Mouse (Mus musculus): Measurements from ENCODE around the gene Midn.

The Midn gene

GRCm38 (mm10) chr10:80127920-80128319 is 20.2 kb upstream of the Midn start:
- in situ Hi-C loops (cut with MboI, MseI), result no loop called here

- in situ Hi-C loops (cut with MboI, MseI), result no loop called here
Measured at GRCm38 (mm10) chr10:80129846-80130245, 18.2 kb upstream of the Midn start.

GRCm38 (mm10) chr10:80130403-80131031 is 17.6 kb upstream of the Midn start:
- in situ Hi-C loops (cut with MboI, MseI), result no loop called here

- in situ Hi-C loops (cut with MboI, MseI), result no loop called here
Measured at GRCm38 (mm10) chr10:80131316-80131951, 16.6 kb upstream of the Midn start.

GRCm38 (mm10) chr10:80131952-80132350 is 16.1 kb upstream of the Midn start:
- in situ Hi-C loops (cut with MboI, MseI), result no loop called here

GRCm38 (mm10) chr10:80133226-80133849 is 14.7 kb upstream of the Midn start:
- in situ Hi-C loops (cut with MboI, MseI), result no loop called here

- in situ Hi-C loops (cut with MboI, MseI), result no loop called here
Measured at GRCm38 (mm10) chr10:80134421-80134820, 13.7 kb upstream of the Midn start.

GRCm38 (mm10) chr10:80135161-80135560 is 12.9 kb upstream of the Midn start:
- in situ Hi-C loops (cut with MboI, MseI), result no loop called here

GRCm38 (mm10) chr10:80135641-80136040 is 12.4 kb upstream of the Midn start:
- in situ Hi-C loops (cut with MboI, MseI), result no loop called here

GRCm38 (mm10) chr10:80136179-80136951 is 11.7 kb upstream of the Midn start:
- in situ Hi-C loops (cut with MboI, MseI), result no loop called here

GRCm38 (mm10) chr10:80136952-80137625 is 11.0 kb upstream of the Midn start:
- in situ Hi-C loops (cut with MboI, MseI), result no loop called here

GRCm38 (mm10) chr10:80137626-80138552 is 10.2 kb upstream of the Midn start:
- in situ Hi-C loops (cut with MboI, MseI), result no loop called here

GRCm38 (mm10) chr10:80138553-80139438 is 9.3 kb upstream of the Midn start, which contains the start of gene Atp5d:
Gene Atp5d, plus strand, starts transcription at chr10:80138632.
- in situ Hi-C loops (cut with MboI, MseI), result no loop called here

- in situ Hi-C loops (cut with MboI, MseI), result no loop called here
Measured at GRCm38 (mm10) chr10:80139439-80139775, 8.7 kb upstream of the Midn start.

GRCm38 (mm10) chr10:80139975-80140665 is 8.0 kb upstream of the Midn start:
- in situ Hi-C loops (cut with MboI, MseI), result loop anchor here (5.0 kb wide), 1 partner anchor 153 kb away; the partner anchor contains the start of gene Cnn2

- in situ Hi-C loops (cut with MboI, MseI), result loop anchor here (5.0 kb wide), 1 partner anchor 153 kb away; the partner anchor contains the start of gene Cnn2
Measured at GRCm38 (mm10) chr10:80140666-80141035, 7.4 kb upstream of the Midn start, which contains the start of gene Cbarp. Gene Cbarp, minus strand, starts transcription at chr10:80140835.

- in situ Hi-C loops (cut with MboI, MseI), result loop anchor here (5.0 kb wide), 1 partner anchor 154 kb away; the partner anchor contains the start of gene Cnn2
Measured at GRCm38 (mm10) chr10:80141243-80141642, 6.8 kb upstream of the Midn start.

- in situ Hi-C loops (cut with MboI, MseI), result loop anchor here (5.0 kb wide), 1 partner anchor 155 kb away; the partner anchor contains the start of gene Cnn2
Measured at GRCm38 (mm10) chr10:80141786-80142529, 6.1 kb upstream of the Midn start.
